Mouse (Mus musculus): ENCODE data around the gene Lin28a. TPM values are rescaled to one million over a fixed set of nuclear protein-coding genes. Genes with fewer than 3 reads are reported as not detected.

The Lin28a gene
- polyA plus RNA-seq (2016; fragmentation: Nextera tagmentation; extraction: Ambion mirVana) = 0.92 and 1.5 TPM in 2 replicates

DNA sequence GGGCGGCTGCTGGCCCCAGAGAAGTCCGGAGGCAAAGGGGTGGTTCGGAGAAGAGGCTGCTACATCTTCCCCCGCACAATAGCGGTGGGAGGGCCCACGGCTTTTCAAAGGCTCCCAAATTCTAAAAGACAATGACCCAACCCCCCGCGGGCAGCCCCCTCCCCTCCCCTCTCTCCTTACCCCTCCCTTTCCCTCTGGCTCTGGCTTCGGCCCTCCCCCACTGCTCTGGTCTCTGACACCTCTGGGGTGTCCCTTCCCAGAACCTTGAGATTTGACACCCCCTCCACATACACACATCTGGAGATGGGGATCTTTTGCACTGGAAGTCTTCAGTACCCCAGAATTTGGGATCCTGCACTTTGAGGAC is at the start of gene Lin28a:
Lin28a (minus strand) TSS at position 63 of the 367 bp plus-strand sequence.
- Histone ChIP-seq H3K4me2 (peak within 1 kb of the TSS; percentile 72), H3K27ac (peak within 1 kb of the TSS; percentile 73), H3K27me3 (peaks cover 22% of the 10 kb centered on the region; the same call in 1 of the 2 replicates), H3K36me3 (replicated peaks) (no peaks in the 10 kb centered on the region), H3K9ac (peak within 1 kb of the TSS; percentile 48), H3K4me3 (replicated peaks) (peak within 1 kb of the TSS; percentile 42), H3K4me1 (peaks cover 48% of the 10 kb centered on the region), H3K9me3 (no peaks in the 10 kb centered on the region)
- ATAC-seq (ENCODE audit: low FRiP score) = peak; percentile 43; the same call in 1 of the 2 replicates
- WGBS = 0% methylated on average over 7 of the region's 9 CpGs

DNA sequence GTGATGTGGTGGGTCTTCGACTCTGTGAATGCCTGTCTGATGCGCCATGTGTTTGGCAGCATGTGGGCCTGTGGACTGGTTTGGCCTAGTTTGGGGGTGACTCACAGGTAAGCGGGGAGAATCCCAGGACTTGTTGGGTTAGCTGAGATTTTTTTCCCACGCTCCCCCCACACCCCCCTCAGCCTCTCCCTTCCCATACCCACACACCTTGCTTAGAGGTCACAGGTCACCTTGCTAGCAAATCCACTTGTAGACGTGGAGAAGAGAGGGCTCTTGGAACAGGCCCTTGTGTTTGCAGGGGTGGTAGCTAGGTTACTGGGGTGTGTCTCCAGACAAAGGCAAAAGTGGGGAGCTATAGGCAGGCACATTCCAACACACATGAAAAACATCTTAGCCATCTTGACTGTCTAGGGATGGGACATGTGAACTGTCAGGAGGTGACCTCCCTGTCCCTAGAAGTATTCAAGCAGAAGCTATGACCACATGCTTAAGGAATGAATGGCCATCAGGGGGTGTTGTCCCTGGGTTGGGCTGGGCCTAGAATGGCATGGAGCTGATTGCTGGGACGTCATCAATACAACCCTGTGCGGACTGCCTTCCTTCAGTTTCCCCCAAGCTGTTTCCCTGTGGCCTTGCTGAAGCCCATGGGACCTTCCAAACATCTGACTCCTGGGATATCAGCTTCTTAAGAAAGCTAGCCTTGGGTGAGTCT is 49.3 kb upstream of the Lin28a start:
- peaks cover 5% of the 10 kb centered on the region for H3K4me1 ChIP-seq
- 85% methylated on average over 7 of the region's 7 CpGs for whole genome bisulfite sequencing
- no peak overlapping the region for H3K9ac ChIP-seq
- H3K36me3 ChIP-seq (replicated peaks) = no peaks in the 10 kb centered on the region
- ATAC-seq (ENCODE audit: low FRiP score) = no peak
- no peak overlapping the region for H3K4me2 ChIP-seq
- no peak overlapping the region for H3K4me3 ChIP-seq (replicated peaks)
- H3K27ac ChIP-seq = no peak overlapping the region
- no peaks in the 10 kb centered on the region for H3K9me3 ChIP-seq
- H3K27me3 ChIP-seq = peaks cover 27% of the 10 kb centered on the region

GRCm38 (mm10) chr4:134067383-134067782 is 48.7 kb upstream of the Lin28a start:
- Histone ChIP-seq H3K27ac (no peak overlapping the region), H3K4me1 (peaks cover 5% of the 10 kb centered on the region), H3K4me3 (replicated peaks) (no peak overlapping the region), H3K9ac (no peak overlapping the region), H3K36me3 (replicated peaks) (no peaks in the 10 kb centered on the region), H3K9me3 (no peaks in the 10 kb centered on the region), H3K27me3 (peaks cover 27% of the 10 kb centered on the region), H3K4me2 (no peak overlapping the region)
- ATAC-seq (ENCODE audit: low FRiP score) = no peak
- 96% methylated on average over 8 of the region's 8 CpGs for WGBS

- Histone ChIP-seq H3K9me3 (no peaks in the 10 kb centered on the region), H3K4me1 (peaks cover 5% of the 10 kb centered on the region), H3K4me2 (no peak overlapping the region), H3K36me3 (replicated peaks) (no peaks in the 10 kb centered on the region), H3K27ac (no peak overlapping the region), H3K4me3 (replicated peaks) (no peak overlapping the region), H3K9ac (no peak overlapping the region), H3K27me3 (peaks cover 39% of the 10 kb centered on the region)
- 23% methylated on average over 23 of the region's 23 CpGs for WGBS
- ATAC-seq (ENCODE audit: low FRiP score) = no peak
These were observed 46.9 kb upstream of the Lin28a start for GRCm38 (mm10) chr4:134065431-134066004.

DNA sequence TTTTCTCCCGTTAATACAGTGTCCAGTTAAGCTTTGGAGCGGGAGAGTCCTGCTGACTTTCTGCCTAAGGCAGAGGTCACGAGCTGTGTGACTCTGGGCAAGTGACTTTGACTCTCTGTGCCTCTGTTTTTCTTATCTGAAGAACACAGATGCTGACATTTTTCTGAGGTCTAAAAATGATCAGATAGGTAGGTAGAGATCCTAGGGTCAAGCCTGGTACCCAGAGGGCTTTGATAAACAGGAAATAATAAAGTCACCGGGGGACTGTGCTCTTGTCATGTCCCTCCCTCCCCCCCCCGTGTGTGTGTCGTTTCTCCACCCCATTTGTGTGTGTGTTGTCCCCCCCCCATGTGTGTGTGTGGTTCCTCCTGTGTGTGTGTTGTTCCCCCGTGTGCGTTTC is 43.9 kb upstream of the Lin28a start:
- H3K4me2 ChIP-seq = no peak overlapping the region
- H3K27me3 ChIP-seq = peaks cover 45% of the 10 kb centered on the region
- ATAC-seq (ENCODE audit: low FRiP score) = no peak
- no peak overlapping the region for H3K4me3 ChIP-seq (replicated peaks)
- no peaks in the 10 kb centered on the region for H3K9me3 ChIP-seq
- 78% methylated on average over 7 of the region's 8 CpGs for WGBS
- H3K27ac ChIP-seq = no peak overlapping the region
- no peak overlapping the region for H3K9ac ChIP-seq
- no peaks in the 10 kb centered on the region for H3K36me3 ChIP-seq (replicated peaks)
- peaks cover 5% of the 10 kb centered on the region for H3K4me1 ChIP-seq

GRCm38 (mm10) chr4:134061944-134062446 is 43.4 kb upstream of the Lin28a start:
- Histone ChIP-seq H3K4me2 (no peak overlapping the region), H3K9ac (no peak overlapping the region), H3K9me3 (no peaks in the 10 kb centered on the region), H3K4me1 (peaks cover 5% of the 10 kb centered on the region), H3K36me3 (replicated peaks) (no peaks in the 10 kb centered on the region), H3K4me3 (replicated peaks) (no peak overlapping the region), H3K27me3 (peaks cover 43% of the 10 kb centered on the region), H3K27ac (no peak overlapping the region)
- 47% methylated on average over 8 of the region's 8 CpGs for WGBS
- no peak for ATAC-seq (ENCODE audit: low FRiP score)

- H3K4me2 ChIP-seq = no peak overlapping the region
- H3K27ac ChIP-seq = no peak overlapping the region
- 60% methylated on average over 18 of the region's 18 CpGs for WGBS
- H3K27me3 ChIP-seq = peaks cover 40% of the 10 kb centered on the region
- H3K4me1 ChIP-seq = peaks cover 5% of the 10 kb centered on the region
- no peak overlapping the region for H3K4me3 ChIP-seq (replicated peaks)
- no peaks in the 10 kb centered on the region for H3K36me3 ChIP-seq (replicated peaks)
- no peak for ATAC-seq (ENCODE audit: low FRiP score)
- no peak overlapping the region for H3K9ac ChIP-seq
- H3K9me3 ChIP-seq = no peaks in the 10 kb centered on the region
These were observed 42.7 kb upstream of the Lin28a start for GRCm38 (mm10) chr4:134061166-134061830.

- Histone ChIP-seq H3K4me2 (no peak within 1 kb of the TSS), H3K27ac (no peak within 1 kb of the TSS), H3K9me3 (no peaks in the 10 kb centered on the region), H3K4me1 (peaks cover under 1% of the 10 kb centered on the region; the same call in 1 of the 2 replicates), H3K27me3 (peaks cover 32% of the 10 kb centered on the region), H3K36me3 (replicated peaks) (no peaks in the 10 kb centered on the region), H3K4me3 (replicated peaks) (no peak within 1 kb of the TSS), H3K9ac (no peak within 1 kb of the TSS)
- ATAC-seq (ENCODE audit: low FRiP score) = no peak
- 52% methylated on average over 28 of the region's 28 CpGs for WGBS
These were observed 41.7 kb upstream of the Lin28a start, which contains the start of gene Crybg2 for GRCm38 (mm10) chr4:134060135-134060865. Crybg2 (plus strand) TSS chr4:134060815.

- Histone ChIP-seq H3K4me1 (no peaks in the 10 kb centered on the region), H3K36me3 (replicated peaks) (no peaks in the 10 kb centered on the region), H3K4me2 (no peak overlapping the region; the same call in 1 of the 2 replicates), H3K27ac (no peak overlapping the region), H3K4me3 (replicated peaks) (no peak overlapping the region), H3K9ac (no peak overlapping the region), H3K27me3 (peaks cover 20% of the 10 kb centered on the region), H3K9me3 (no peaks in the 10 kb centered on the region)
- 83% methylated on average over 6 of the region's 6 CpGs for WGBS
- ATAC-seq (ENCODE audit: low FRiP score) = no peak
These were observed 40.3 kb upstream of the Lin28a start for GRCm38 (mm10) chr4:134058908-134059307.

DNA sequence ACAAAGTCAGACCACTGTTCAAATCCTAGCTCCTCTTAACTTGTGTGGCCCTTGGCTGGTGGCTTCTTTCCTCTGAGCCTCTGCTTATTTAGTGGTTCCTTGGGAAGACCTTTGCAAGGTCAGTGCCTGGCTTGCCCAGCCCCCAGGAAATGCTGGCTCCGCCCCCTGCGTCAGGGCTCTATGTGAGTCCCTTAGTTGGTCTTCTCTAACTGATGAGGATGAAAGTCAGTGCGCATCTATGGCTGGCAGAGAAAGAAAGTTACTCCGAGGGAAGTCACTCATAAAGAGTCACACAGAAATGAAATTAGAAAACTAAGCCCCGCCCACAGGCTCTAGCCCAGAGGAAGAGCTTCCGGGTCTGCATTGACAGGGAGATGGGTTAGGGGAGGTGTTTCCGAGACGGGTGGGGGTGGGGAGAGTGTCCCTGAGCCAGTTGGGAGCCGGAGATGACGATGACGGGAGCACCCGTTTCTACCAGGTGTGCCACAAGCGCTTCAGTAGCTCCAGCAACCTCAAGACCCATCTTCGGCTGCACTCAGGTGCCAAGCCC is 39.6 kb upstream of the Lin28a start:
- ATAC-seq (ENCODE audit: low FRiP score) = no peak
- H3K4me3 ChIP-seq (replicated peaks) = no peak overlapping the region
- no peak overlapping the region; the same call in 1 of the 2 replicates for H3K4me2 ChIP-seq
- 38% methylated on average over 14 of the region's 14 CpGs for WGBS
- H3K9me3 ChIP-seq = no peaks in the 10 kb centered on the region
- no peak overlapping the region for H3K9ac ChIP-seq
- no peaks in the 10 kb centered on the region for H3K36me3 ChIP-seq (replicated peaks)
- no peaks in the 10 kb centered on the region for H3K4me1 ChIP-seq
- H3K27ac ChIP-seq = no peak overlapping the region
- H3K27me3 ChIP-seq = peaks cover 18% of the 10 kb centered on the region

DNA sequence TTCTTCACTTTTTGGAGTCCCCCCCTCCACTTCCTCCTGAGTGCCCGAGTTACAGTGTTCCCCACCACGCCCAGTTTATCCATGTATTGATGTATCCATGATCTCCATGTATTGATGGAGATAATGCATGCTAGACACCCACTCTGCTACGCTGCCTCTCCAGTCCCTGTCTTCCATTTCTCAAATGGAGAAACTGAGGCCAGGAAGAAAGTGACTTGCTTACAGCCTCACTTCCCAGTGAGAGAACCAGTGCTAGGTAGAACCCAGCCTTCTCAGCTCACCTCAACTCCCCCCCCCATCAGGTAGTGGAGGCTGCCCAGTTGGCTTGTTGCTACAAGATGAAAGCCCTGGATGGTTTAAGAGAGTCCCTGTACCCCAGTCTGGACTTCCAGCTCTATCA is 34.9 kb upstream of the Lin28a start, which contains the start of gene Zfp683:
Zfp683 (plus strand) TSS at position 301 of the 400 bp plus-strand sequence.
- 85% methylated on average over 3 of the region's 3 CpGs for WGBS
- no peak for ATAC-seq (ENCODE audit: low FRiP score)
- H3K27ac ChIP-seq = no peak within 1 kb of the TSS

More for the DNA sequence above, 34.9 kb upstream of the Lin28a start, which contains the start of gene Zfp683:
- no peaks in the 10 kb centered on the region for H3K9me3 ChIP-seq
- no peak within 1 kb of the TSS for H3K4me3 ChIP-seq (replicated peaks)
- H3K27me3 ChIP-seq = no peaks in the 10 kb centered on the region
- H3K36me3 ChIP-seq (replicated peaks) = no peaks in the 10 kb centered on the region
- no peak within 1 kb of the TSS for H3K4me2 ChIP-seq
- H3K9ac ChIP-seq = no peak within 1 kb of the TSS
- peaks cover 3% of the 10 kb centered on the region; the same call in 1 of the 2 replicates for H3K4me1 ChIP-seq
